ENCODE assay signal across 1 mouse cellular context in genomic region chr1:133963128-133963527, GRCm38 (mm10). TPM values are rescaled to one million over a fixed set of nuclear protein-coding genes. Genes with fewer than 3 reads are reported as not detected.
"Had no signal": no experiment of that assay in that cellular context is flagged by ENCODE, and none has a peak within 500 bp of the region (broad histone marks: within the 10 kb centered on the region; RNA-seq: fewer than 3 reads in every experiment).

No protein-coding gene starts in this region.

RNA-seq across cellular contexts. Expression of gene Prelp, which starts 41.9 kb away (rescaled TPM):
- total RNA-seq: neutrophil, adult 5-6 weeks had no signal

RNA-seq across cellular contexts. Expression of gene Optc, which starts 55.3 kb away (rescaled TPM):
- total RNA-seq: neutrophil, adult 5-6 weeks had no signal
